Mouse (Mus musculus) naive thymus-derived CD4-positive, alpha-beta T cell, adult 2 months (primary cell): ENCODE data around the gene Thrsp.
A peak's percentile ranks its signal among the peaks of the same experiment; 100 is the strongest.
"Not testable (repeated sequence)": the region's sequence is repeated elsewhere in the genome, so short reads cannot be mapped to it uniquely, and the experiment has no call there.

Experiments
- DNase-seq: peaks from one replicate; pipeline ENCODE4 v3.0.0-alpha.2; 2011; ENCODE audit warnings: low read depth

Gene Thrsp

GRCm38 (mm10) chr7:97416906-97417777 lies at the start of gene Thrsp:
Gene Thrsp (minus strand): TSS chr7:97417730.
- no peak for DNase-seq

GRCm38 (mm10) chr7:97455577-97455976 lies 38.0 kb upstream of the Thrsp start:
- DNase-seq, result no peak

- DNase-seq, result no peak
Observed at GRCm38 (mm10) chr7:97454795-97455194, 37.3 kb upstream of the Thrsp start.

GRCm38 (mm10) chr7:97453141-97453921 lies 35.8 kb upstream of the Thrsp start:
- DNase-seq, result peak; percentile 41

GRCm38 (mm10) chr7:97452196-97452595 lies 34.7 kb upstream of the Thrsp start:
- DNase-seq, result no peak

- DNase-seq, result not testable (repeated sequence)
Observed at GRCm38 (mm10) chr7:97451023-97451422, 33.5 kb upstream of the Thrsp start, which contains the start of gene Kctd14. Gene Kctd14 (plus strand): TSS chr7:97451323.

GRCm38 (mm10) chr7:97447050-97447531 lies 29.6 kb upstream of the Thrsp start:
- no peak for DNase-seq

- no peak for DNase-seq
Observed at GRCm38 (mm10) chr7:97446171-97446925, 28.8 kb upstream of the Thrsp start.

- no peak for DNase-seq
Observed at GRCm38 (mm10) chr7:97438986-97439385, 21.5 kb upstream of the Thrsp start.

GRCm38 (mm10) chr7:97434517-97434916 lies 17.0 kb upstream of the Thrsp start:
- no peak for DNase-seq

GRCm38 (mm10) chr7:97433517-97433916 lies 16.0 kb upstream of the Thrsp start:
- DNase-seq, result not testable (repeated sequence)

GRCm38 (mm10) chr7:97429705-97430104 lies 12.2 kb upstream of the Thrsp start:
- DNase-seq, result no peak

- DNase-seq, result no peak
Observed at GRCm38 (mm10) chr7:97427778-97428420, 10.4 kb upstream of the Thrsp start.

GRCm38 (mm10) chr7:97427296-97427695 lies 9.8 kb upstream of the Thrsp start:
- DNase-seq, result no peak

- DNase-seq, result no peak
Observed at GRCm38 (mm10) chr7:97426566-97426965, 9.0 kb upstream of the Thrsp start.

GRCm38 (mm10) chr7:97424621-97425245 lies 7.2 kb upstream of the Thrsp start:
- peak; percentile 86 for DNase-seq

- no peak for DNase-seq
Observed at GRCm38 (mm10) chr7:97423754-97424153, 6.2 kb upstream of the Thrsp start.

- no peak for DNase-seq
Observed at GRCm38 (mm10) chr7:97420958-97421651, 3.6 kb upstream of the Thrsp start.

GRCm38 (mm10) chr7:97420406-97420805 lies 2.9 kb upstream of the Thrsp start:
- DNase-seq, result no peak

GRCm38 (mm10) chr7:97419163-97419562 lies 1.6 kb upstream of the Thrsp start:
- no peak for DNase-seq
